Mouse (Mus musculus) induced T-regulatory cell, adult 2 months (primary cell): ENCODE results near the gene Olfr1192-ps1.
"Not testable (repeated sequence)": the region's sequence is repeated elsewhere in the genome, so short reads cannot be mapped to it uniquely, and the experiment has no call there.

Source experiments
- DNase-seq: peaks from one replicate; pipeline ENCODE4 v3.0.0-alpha.2; 2012; ENCODE audit warnings: low read depth

The Olfr1192-ps1 gene

GRCm38 (mm10) chr2:88648209-88648608 is at the start of gene Olfr1192-ps1:
Gene Olfr1192-ps1, plus strand, starts transcription at chr2:88648509.
- DNase-seq: no peak

DNA sequence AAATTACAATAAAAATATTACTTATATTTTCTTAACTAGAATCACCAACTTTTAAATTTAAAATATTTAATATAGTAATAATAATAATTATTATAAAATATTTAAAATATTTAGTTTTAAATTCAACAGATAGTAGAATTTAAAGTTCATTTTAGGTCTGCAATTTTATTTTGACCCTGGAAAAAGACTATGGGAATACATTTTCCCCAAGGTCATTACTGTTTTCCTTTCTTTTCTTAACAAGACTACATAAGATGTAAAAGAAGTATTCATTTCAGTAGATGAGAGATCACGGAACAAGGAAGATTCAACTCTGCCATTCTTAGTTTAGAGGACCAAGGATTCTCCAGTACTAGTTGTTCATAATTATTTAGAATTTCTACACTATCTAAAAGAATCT is 8.1 kb upstream of the Olfr1192-ps1 start, which contains the start of gene Olfr1191-ps1:
Gene Olfr1191-ps1 (plus strand): TSS at position 301 of the 400 bp plus-strand sequence.
- not testable (repeated sequence) for DNase-seq

DNA sequence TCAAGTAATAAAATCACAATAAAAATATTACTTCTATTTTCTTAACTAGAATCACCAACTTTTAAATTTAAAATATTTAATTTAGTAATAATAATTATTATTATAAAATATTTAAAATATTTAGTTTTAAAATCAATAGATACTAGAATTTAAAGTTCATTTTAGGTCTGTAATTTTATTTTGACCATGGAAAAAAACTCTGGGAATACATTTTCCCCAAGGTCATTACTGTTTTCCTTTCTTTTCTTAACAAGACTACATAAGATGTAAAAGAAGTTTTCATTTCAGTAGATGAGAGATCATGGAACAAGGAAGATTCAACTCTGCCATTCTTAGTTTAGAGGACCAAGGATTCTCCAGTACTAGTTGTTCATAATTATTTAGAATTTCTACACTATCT is 27.0 kb downstream of the Olfr1192-ps1 start, which contains the start of gene Olfr1193:
Gene Olfr1193 (plus strand): TSS at position 301 of the 400 bp plus-strand sequence.
- DNase-seq: not testable (repeated sequence)

DNA sequence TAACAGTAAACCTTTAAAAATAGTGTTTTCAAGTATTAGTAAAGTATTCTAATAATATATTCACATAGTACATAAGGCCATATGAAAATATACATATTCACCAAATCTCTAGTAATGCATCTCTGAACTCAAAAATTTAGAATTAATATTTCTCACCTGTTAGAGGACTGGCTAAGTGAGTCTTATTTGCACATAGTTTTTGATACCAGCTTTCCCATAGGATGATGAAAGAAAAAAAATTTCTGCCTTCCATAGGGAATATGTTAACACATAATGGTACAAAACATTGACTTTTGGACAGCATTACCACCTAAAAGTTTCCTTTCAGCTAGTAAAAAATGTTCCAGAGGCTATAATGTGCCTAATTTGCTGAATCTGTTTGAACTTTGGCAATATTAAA is 40.8 kb downstream of the Olfr1192-ps1 start, which contains the start of gene Olfr1195:
Gene Olfr1195 (minus strand): TSS at position 101 of the 400 bp plus-strand sequence.
- no peak for DNase-seq

GRCm38 (mm10) chr2:88704497-88704896 is 56.2 kb downstream of the Olfr1192-ps1 start, which contains the start of gene Olfr1196:
Gene Olfr1196, minus strand, starts transcription at chr2:88704597.
- DNase-seq: no peak
